Mouse (Mus musculus) neural tube, embryonic 13.5 days (tissue): ENCODE data around the gene Acvr1. TPM values are rescaled to one million over a fixed set of nuclear protein-coding genes. Genes with fewer than 3 reads are reported as not detected.
A peak's percentile ranks its signal among the peaks of the same experiment; 100 is the strongest.

Experiments used
- ATAC-seq: fragments of 200-750 bp; cut with Nextera tagmentation; 2 replicates; pipeline ENCODE4 v1.8.0; 2017; ENCODE audit warnings: low read depth, mild to moderate bottlenecking, moderate TSS enrichment, moderate library complexity
- H3K27ac ChIP-seq: fragments of 300-500 bp; sonication (generic); replicated peaks from 2 replicates; pipeline ENCODE4 v1.5.1; 2015; ENCODE audit warnings: moderate library complexity, mild to moderate bottlenecking, inconsistent platforms
- H3K27me3 ChIP-seq: fragments of 300-500 bp; sonication (generic); 2 replicates; pipeline ENCODE4 v1.6.1; 2015; ENCODE audit warnings: mild to moderate bottlenecking, inconsistent platforms
- H3K36me3 ChIP-seq: fragments of 300-500 bp; sonication (generic); 2 replicates; pipeline ENCODE4 v1.6.1; 2015; ENCODE audit warnings: mild to moderate bottlenecking, inconsistent platforms
- H3K4me1 ChIP-seq: fragments of 300-500 bp; sonication (generic); replicated peaks from 2 replicates; pipeline ENCODE4 v1.6.1; 2015; ENCODE audit warnings: inconsistent platforms
- H3K4me2 ChIP-seq: fragments of 300-500 bp; sonication (generic); 2 replicates; pipeline ENCODE4 v1.6.1; 2015; ENCODE audit warnings: inconsistent platforms, mild to moderate bottlenecking, moderate library complexity
- H3K4me3 ChIP-seq: fragments of 300-500 bp; sonication (generic); 2 replicates; pipeline ENCODE4 v1.5.1; 2015; ENCODE audit warnings: mild to moderate bottlenecking, inconsistent platforms
- H3K9ac ChIP-seq: fragments of 300-500 bp; sonication (generic); 2 replicates; pipeline ENCODE4 v1.6.1; 2015; ENCODE audit warnings: moderate library complexity, mild to moderate bottlenecking, inconsistent platforms
- H3K9me3 ChIP-seq: fragments of 300-500 bp; sonication (generic); 2 replicates; pipeline ENCODE4 v1.6.1; 2016; ENCODE audit warnings: inconsistent platforms
- WGBS: fragments of 180-500 bp; shearing (Covaris S2); methylation state at CpG from one replicate; pipeline ENCODE4 v1.1.7; 2015; 5-methylcytosine and 5-hydroxymethylcytosine counted together
- polyA plus RNA-seq: library from polyadenylated mRNA; unstranded; fragments of >200 nt; fragmentation: Nextera tagmentation; extraction: Ambion mirVana; gene quantifications from 2 replicates; pipeline ENCODE4 v1.2.1, GENCODE M21; 2015

Gene Acvr1
- polyA plus RNA-seq, 1 experiment from 2014 or later: 4.4 TPM

GRCm38 (mm10) chr2:58550488-58550887, 16.5 kb downstream of the Acvr1 start:
- no peaks in the 10 kb centered on the region for H3K9me3 ChIP-seq
- no peaks in the 10 kb centered on the region for H3K27me3 ChIP-seq
- no peak overlapping the region for H3K4me3 ChIP-seq
- 37% methylated on average over 9 of the region's 9 CpGs for WGBS
- ATAC-seq: no peak
- 0 out of 2 replicates have a peak overlapping the region, but pooled peaks have one; percentile 23 for H3K27ac ChIP-seq
- no peak overlapping the region for H3K4me2 ChIP-seq
- H3K4me1 ChIP-seq: peaks cover 65% of the 10 kb centered on the region
- no peaks in the 10 kb centered on the region for H3K36me3 ChIP-seq
- H3K9ac ChIP-seq: no peak overlapping the region

- ATAC-seq: no peak
- H3K4me1 ChIP-seq: peaks cover 61% of the 10 kb centered on the region
- no peak overlapping the region for H3K27ac ChIP-seq
- no peak overlapping the region for H3K4me3 ChIP-seq
- no peaks in the 10 kb centered on the region for H3K27me3 ChIP-seq
- 55% methylated on average over 6 of the region's 6 CpGs for WGBS
- no peaks in the 10 kb centered on the region for H3K36me3 ChIP-seq
- H3K4me2 ChIP-seq: no peak overlapping the region
- H3K9me3 ChIP-seq: no peaks in the 10 kb centered on the region
- no peak overlapping the region for H3K9ac ChIP-seq
These were observed 17.0 kb downstream of the Acvr1 start for GRCm38 (mm10) chr2:58549960-58550359.

DNA sequence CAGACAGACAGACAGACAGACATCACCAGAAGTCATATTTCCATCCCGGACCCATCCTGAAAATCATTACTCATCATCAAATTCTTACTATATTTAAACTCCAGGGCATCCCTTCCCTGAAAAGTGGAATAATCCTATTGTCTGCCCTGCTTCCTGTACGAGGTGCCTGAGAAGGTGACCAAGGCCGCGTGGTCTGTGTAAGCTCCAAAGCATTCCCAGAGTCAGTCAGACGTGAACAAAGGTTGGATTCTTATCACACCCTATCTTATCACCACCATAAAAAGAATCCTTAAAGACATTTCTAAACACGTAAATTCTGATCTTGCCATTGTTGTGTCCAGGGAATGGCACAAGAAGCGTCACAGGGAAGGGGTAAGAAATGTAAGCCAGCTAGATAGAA, 18.0 kb downstream of the Acvr1 start:
- no peak overlapping the region for H3K4me2 ChIP-seq
- peaks cover 51% of the 10 kb centered on the region for H3K4me1 ChIP-seq
- no peak overlapping the region for H3K4me3 ChIP-seq
- ATAC-seq: no peak
- H3K27ac ChIP-seq: no peak overlapping the region
- H3K27me3 ChIP-seq: no peaks in the 10 kb centered on the region
- WGBS: 81% methylated on average over 7 of the region's 7 CpGs
- H3K36me3 ChIP-seq: no peaks in the 10 kb centered on the region
- H3K9me3 ChIP-seq: no peaks in the 10 kb centered on the region
- no peak overlapping the region for H3K9ac ChIP-seq

- no peaks in the 10 kb centered on the region for H3K9me3 ChIP-seq
- no peaks in the 10 kb centered on the region for H3K27me3 ChIP-seq
- no peaks in the 10 kb centered on the region for H3K36me3 ChIP-seq
- no peak overlapping the region for H3K4me2 ChIP-seq
- ATAC-seq: no peak
- no peak overlapping the region for H3K9ac ChIP-seq
- H3K4me1 ChIP-seq: peaks cover 25% of the 10 kb centered on the region
- no peak overlapping the region for H3K27ac ChIP-seq
- H3K4me3 ChIP-seq: no peak overlapping the region
- WGBS: 88% methylated on average over 7 of the region's 7 CpGs
These were observed 20.7 kb downstream of the Acvr1 start for GRCm38 (mm10) chr2:58546264-58546663.

DNA sequence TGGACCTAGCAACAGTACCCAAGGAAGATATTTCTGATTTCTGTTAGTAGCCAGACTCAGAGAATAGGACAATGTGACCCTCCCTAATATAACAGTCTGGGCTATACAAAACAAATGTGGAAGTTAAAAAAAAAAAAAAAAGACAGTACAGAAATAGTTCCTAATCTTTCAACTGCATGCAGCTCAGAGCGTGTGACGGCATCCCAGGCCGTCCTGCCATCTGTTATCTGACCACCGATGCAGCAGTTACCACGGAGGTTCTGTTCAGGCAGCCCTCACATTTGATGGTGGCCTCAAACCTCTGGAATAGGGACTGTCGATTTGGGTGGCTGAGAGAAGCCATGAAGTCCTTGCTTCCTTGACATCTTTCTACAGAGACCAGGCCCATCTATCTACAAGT, 22.6 kb downstream of the Acvr1 start:
- H3K4me3 ChIP-seq: no peak overlapping the region
- 92% methylated on average over 6 of the region's 6 CpGs for WGBS
- H3K4me1 ChIP-seq: peaks cover 11% of the 10 kb centered on the region
- H3K27me3 ChIP-seq: no peaks in the 10 kb centered on the region
- H3K4me2 ChIP-seq: no peak overlapping the region
- no peaks in the 10 kb centered on the region for H3K36me3 ChIP-seq
- no peak for ATAC-seq
- no peak overlapping the region for H3K27ac ChIP-seq
- no peak overlapping the region for H3K9ac ChIP-seq
- no peaks in the 10 kb centered on the region for H3K9me3 ChIP-seq

- Histone ChIP-seq H3K27ac (no peak overlapping the region), H3K9me3 (no peaks in the 10 kb centered on the region), H3K9ac (no peak overlapping the region), H3K27me3 (no peaks in the 10 kb centered on the region), H3K4me2 (no peak overlapping the region), H3K4me1 (peaks cover 16% of the 10 kb centered on the region), H3K36me3 (no peaks in the 10 kb centered on the region), H3K4me3 (no peak overlapping the region)
- no peak for ATAC-seq
- WGBS: 87% methylated on average over 5 of the region's 5 CpGs
These were observed 23.7 kb downstream of the Acvr1 start for GRCm38 (mm10) chr2:58543252-58543651.

GRCm38 (mm10) chr2:58538196-58538595, 28.8 kb downstream of the Acvr1 start:
- Histone ChIP-seq H3K27me3 (no peaks in the 10 kb centered on the region), H3K9ac (no peak overlapping the region), H3K4me3 (no peak overlapping the region), H3K36me3 (0 out of 2 replicates have a peak, but pooled peaks cover 2% of the 10 kb centered on the region), H3K4me1 (peaks cover 30% of the 10 kb centered on the region), H3K27ac (no peak overlapping the region), H3K9me3 (no peaks in the 10 kb centered on the region), H3K4me2 (no peak overlapping the region)
- no peak for ATAC-seq
- WGBS: 93% methylated on average over 6 of the region's 6 CpGs

GRCm38 (mm10) chr2:58536796-58537195, 30.2 kb downstream of the Acvr1 start:
- H3K9me3 ChIP-seq: no peaks in the 10 kb centered on the region
- H3K9ac ChIP-seq: no peak overlapping the region
- no peaks in the 10 kb centered on the region for H3K27me3 ChIP-seq
- 0 out of 2 replicates have a peak, but pooled peaks cover 2% of the 10 kb centered on the region for H3K36me3 ChIP-seq
- H3K4me2 ChIP-seq: no peak overlapping the region
- ATAC-seq: no peak
- 95% methylated on average over 3 of the region's 3 CpGs for WGBS
- no peak overlapping the region for H3K4me3 ChIP-seq
- peaks cover 43% of the 10 kb centered on the region for H3K4me1 ChIP-seq
- H3K27ac ChIP-seq: no peak overlapping the region

GRCm38 (mm10) chr2:58535233-58535632, 31.7 kb downstream of the Acvr1 start:
- no peak overlapping the region for H3K9ac ChIP-seq
- WGBS: 91% methylated on average over 8 of the region's 8 CpGs
- H3K27me3 ChIP-seq: no peaks in the 10 kb centered on the region
- H3K4me2 ChIP-seq: no peak overlapping the region
- 0 out of 2 replicates have a peak, but pooled peaks cover 2% of the 10 kb centered on the region for H3K36me3 ChIP-seq
- no peak for ATAC-seq
- H3K27ac ChIP-seq: no peak overlapping the region
- no peak overlapping the region for H3K4me3 ChIP-seq
- H3K9me3 ChIP-seq: no peaks in the 10 kb centered on the region
- peaks cover 58% of the 10 kb centered on the region for H3K4me1 ChIP-seq

GRCm38 (mm10) chr2:58534379-58534778, 32.6 kb downstream of the Acvr1 start:
- Histone ChIP-seq H3K4me1 (peaks cover 62% of the 10 kb centered on the region), H3K9me3 (no peaks in the 10 kb centered on the region), H3K27me3 (no peaks in the 10 kb centered on the region), H3K4me2 (no peak overlapping the region), H3K4me3 (no peak overlapping the region), H3K36me3 (0 out of 2 replicates have a peak, but pooled peaks cover 2% of the 10 kb centered on the region), H3K9ac (no peak overlapping the region), H3K27ac (peak overlapping the region; percentile 85)
- no peak for ATAC-seq
- 68% methylated on average over 4 of the region's 4 CpGs for WGBS

DNA sequence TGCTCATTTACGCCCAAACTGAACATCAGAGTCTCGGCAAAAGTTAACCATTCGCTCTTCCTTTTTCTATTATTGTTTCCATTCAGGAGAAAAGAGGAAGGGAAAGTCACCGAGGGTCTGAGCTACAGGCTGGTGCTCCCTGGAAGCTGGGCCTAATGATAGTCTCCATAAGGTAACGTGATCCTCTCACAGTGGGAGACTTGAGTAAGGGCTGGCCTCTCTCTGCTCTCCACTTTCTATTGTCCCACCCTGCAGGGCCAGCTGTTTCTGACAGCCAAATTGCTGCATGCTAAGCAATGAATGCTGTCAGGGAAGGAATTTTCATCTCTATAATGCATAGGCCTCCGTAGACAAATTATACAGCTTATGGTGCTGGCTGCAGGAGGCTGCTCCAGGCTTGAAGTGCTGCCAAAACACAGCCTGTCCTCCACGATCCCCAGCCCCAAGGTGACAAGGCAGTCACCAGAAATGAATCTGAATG, 33.4 kb downstream of the Acvr1 start:
- Histone ChIP-seq H3K27ac (peak overlapping the region; percentile 85), H3K27me3 (no peaks in the 10 kb centered on the region), H3K9me3 (no peaks in the 10 kb centered on the region), H3K4me1 (peaks cover 60% of the 10 kb centered on the region), H3K36me3 (0 out of 2 replicates have a peak, but pooled peaks cover 2% of the 10 kb centered on the region), H3K4me2 (peak overlapping the region; percentile 18), H3K9ac (peak overlapping the region; percentile 55), H3K4me3 (no peak overlapping the region)
- peak; percentile 66 for ATAC-seq
- 12% methylated on average over 7 of the region's 7 CpGs for WGBS

DNA sequence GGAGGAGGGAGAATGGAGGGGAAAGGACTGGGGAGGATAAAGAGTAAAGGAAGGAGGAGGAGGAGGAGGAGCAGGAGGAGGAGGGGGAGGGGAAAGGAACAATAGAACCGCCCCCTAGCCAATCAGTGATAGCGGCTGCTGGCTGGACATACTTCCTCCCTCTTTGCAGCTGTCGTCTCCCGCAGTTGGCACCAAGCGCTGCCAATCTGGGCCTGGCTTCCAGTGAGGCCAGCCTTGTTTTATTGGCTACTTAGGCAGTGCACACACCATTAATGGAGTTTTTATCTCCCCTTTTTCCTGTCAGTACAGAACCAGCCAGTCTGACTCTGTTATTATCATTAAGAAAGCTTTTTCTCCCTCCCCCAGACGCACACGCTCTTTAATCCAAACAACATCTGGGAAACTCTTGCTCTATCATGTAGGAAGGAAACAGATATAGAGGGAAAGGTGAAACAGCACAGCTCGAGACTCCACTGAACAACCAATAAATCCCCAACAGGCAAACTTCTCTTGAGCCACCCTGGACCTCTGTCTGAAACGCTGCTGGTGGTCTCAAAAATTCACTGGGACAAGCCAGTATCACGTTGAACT, 34.6 kb downstream of the Acvr1 start:
- Histone ChIP-seq H3K9me3 (no peaks in the 10 kb centered on the region), H3K36me3 (0 out of 2 replicates have a peak, but pooled peaks cover 2% of the 10 kb centered on the region), H3K27me3 (no peaks in the 10 kb centered on the region), H3K4me3 (peak overlapping the region; percentile 22), H3K4me1 (peaks cover 70% of the 10 kb centered on the region), H3K9ac (peak overlapping the region; percentile 49; the same call in 1 of the 2 replicates), H3K27ac (peak overlapping the region; percentile 85), H3K4me2 (peak overlapping the region; percentile 50)
- 9% methylated on average over 10 of the region's 10 CpGs for WGBS
- peak; percentile 87 for ATAC-seq

- Histone ChIP-seq H3K4me2 (no peak overlapping the region), H3K9ac (no peak overlapping the region), H3K27me3 (no peaks in the 10 kb centered on the region), H3K9me3 (no peaks in the 10 kb centered on the region), H3K27ac (peak overlapping the region; percentile 83), H3K4me3 (no peak overlapping the region), H3K36me3 (no peaks in the 10 kb centered on the region), H3K4me1 (peaks cover 70% of the 10 kb centered on the region)
- no peak for ATAC-seq
- WGBS: 56% methylated on average over 4 of the region's 4 CpGs
These were observed 36.4 kb downstream of the Acvr1 start for GRCm38 (mm10) chr2:58530521-58530920.
